Mouse (Mus musculus) spleen, postnatal 4 days (tissue): ENCODE results near the gene 1700080O16Rik.

Source experiments
- DNase-seq, 2 experiments: peaks; one replicate each; pipeline ENCODE4 v3.0.0; 2022; ENCODE audit warnings: low spot score in 2 of 2

Gene 1700080O16Rik

GRCm38 (mm10) chrX:51972672-51973071, at the start of gene 1700080O16Rik:
Gene 1700080O16Rik, minus strand, starts transcription at chrX:51972772.
- no peak for DNase-seq

- no peak for DNase-seq
These were observed 45.1 kb upstream of the 1700080O16Rik start for GRCm38 (mm10) chrX:52017660-52018059.

- DNase-seq: no peak
These were observed 27.5 kb upstream of the 1700080O16Rik start for GRCm38 (mm10) chrX:52000072-52000471.

GRCm38 (mm10) chrX:51999426-51999825, 26.9 kb upstream of the 1700080O16Rik start:
- DNase-seq: no peak

- DNase-seq: no peak
These were observed 3.8 kb upstream of the 1700080O16Rik start for GRCm38 (mm10) chrX:51976361-51976760.

GRCm38 (mm10) chrX:51974618-51975017, 2.0 kb upstream of the 1700080O16Rik start:
- no peak for DNase-seq

- DNase-seq: no peak
These were observed 24.5 kb downstream of the 1700080O16Rik start for GRCm38 (mm10) chrX:51948071-51948470.

GRCm38 (mm10) chrX:51938076-51938475, 34.5 kb downstream of the 1700080O16Rik start:
- no peak for DNase-seq

GRCm38 (mm10) chrX:51919091-51919490, 53.5 kb downstream of the 1700080O16Rik start:
- no peak for DNase-seq
